Mouse (Mus musculus): ENCODE data around the gene Hpcal1. TPM values are rescaled to one million over a fixed set of nuclear protein-coding genes. Genes with fewer than 3 reads are reported as not detected.

Hpcal1 gene
- polyA plus RNA-seq, 1 experiment from 2014 or later = 57.7 TPM

DNA sequence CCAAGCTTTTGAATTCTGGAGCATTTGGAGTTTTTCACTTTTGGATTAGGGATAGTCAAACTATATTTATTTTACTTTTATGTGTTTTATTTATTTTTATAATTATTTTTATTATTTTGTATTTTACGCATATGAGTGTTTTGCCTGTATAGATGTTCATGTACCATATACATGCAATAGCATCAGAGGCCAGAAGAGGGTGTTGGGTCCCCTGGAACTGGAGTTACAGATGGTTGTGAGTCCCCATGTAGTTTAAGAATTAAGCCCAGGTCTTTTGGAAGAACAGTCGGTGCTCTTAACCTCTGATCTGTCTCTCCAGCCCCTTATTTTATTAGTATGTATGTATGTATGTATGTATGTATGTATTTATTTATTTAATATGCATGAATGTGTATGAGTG lies 12.9 kb upstream of the Hpcal1 start:
- Histone ChIP-seq H3K9me3 (ENCODE audit: control insufficient read depth, low read length) (no peaks in the 10 kb centered on the region), H3K4me2 (ENCODE audit: low read depth, low read length) (no peak overlapping the region), H3K27me3 (replicated peaks; ENCODE audit: control insufficient read depth, insufficient read depth, low read length) (no peaks in the 10 kb centered on the region), H3K27ac (replicated peaks; ENCODE audit: low read depth, low read length) (no peak overlapping the region), H3K4me3 (ENCODE audit: low read depth, low read length) (no peak overlapping the region), H3K4me1 (ENCODE audit: control insufficient read depth, insufficient read depth, low read length) (no peaks in the 10 kb centered on the region), H3K9ac (ENCODE audit: low read depth, low read length) (no peak overlapping the region), H3K36me3 (ENCODE audit: control insufficient read depth, insufficient read depth, low read length) (no peaks in the 10 kb centered on the region)
- no peak for ATAC-seq (ENCODE audit: low read depth)
- WGBS = 81% methylated on average over 2 of the region's 2 CpGs
- DNase-seq (ENCODE audit: low spot score) = no peak

GRCm38 (mm10) chr12:17679571-17679970 lies 11.1 kb upstream of the Hpcal1 start:
- no peak for DNase-seq (ENCODE audit: low spot score)
- H3K27me3 ChIP-seq (replicated peaks; ENCODE audit: control insufficient read depth, insufficient read depth, low read length) = no peaks in the 10 kb centered on the region
- no peaks in the 10 kb centered on the region for H3K4me1 ChIP-seq (ENCODE audit: control insufficient read depth, insufficient read depth, low read length)
- ATAC-seq (ENCODE audit: low read depth) = no peak
- no peaks in the 10 kb centered on the region for H3K36me3 ChIP-seq (ENCODE audit: control insufficient read depth, insufficient read depth, low read length)
- no peak overlapping the region for H3K27ac ChIP-seq (replicated peaks; ENCODE audit: low read depth, low read length)
- H3K4me2 ChIP-seq (ENCODE audit: low read depth, low read length) = no peak overlapping the region
- no peaks in the 10 kb centered on the region for H3K9me3 ChIP-seq (ENCODE audit: control insufficient read depth, low read length)
- no peak overlapping the region for H3K9ac ChIP-seq (ENCODE audit: low read depth, low read length)
- 82% methylated on average over 4 of the region's 4 CpGs for WGBS
- H3K4me3 ChIP-seq (ENCODE audit: low read depth, low read length) = no peak overlapping the region

- Histone ChIP-seq H3K9ac (ENCODE audit: low read depth, low read length) (no peak overlapping the region), H3K27ac (replicated peaks; ENCODE audit: low read depth, low read length) (no peak overlapping the region), H3K4me2 (ENCODE audit: low read depth, low read length) (no peak overlapping the region), H3K36me3 (ENCODE audit: control insufficient read depth, insufficient read depth, low read length) (no peaks in the 10 kb centered on the region), H3K4me1 (ENCODE audit: control insufficient read depth, insufficient read depth, low read length) (no peaks in the 10 kb centered on the region), H3K4me3 (ENCODE audit: low read depth, low read length) (no peak overlapping the region), H3K9me3 (ENCODE audit: control insufficient read depth, low read length) (no peaks in the 10 kb centered on the region), H3K27me3 (replicated peaks; ENCODE audit: control insufficient read depth, insufficient read depth, low read length) (no peaks in the 10 kb centered on the region)
- ATAC-seq (ENCODE audit: low read depth) (no peak), DNase-seq (ENCODE audit: low spot score) (no peak)
- 75% methylated on average over 2 of the region's 2 CpGs for WGBS
Measured at GRCm38 (mm10) chr12:17682161-17682560, 8.5 kb upstream of the Hpcal1 start.

- Histone ChIP-seq H3K4me2 (ENCODE audit: low read depth, low read length) (no peak overlapping the region), H3K9ac (ENCODE audit: low read depth, low read length) (no peak overlapping the region), H3K36me3 (ENCODE audit: control insufficient read depth, insufficient read depth, low read length) (no peaks in the 10 kb centered on the region), H3K27me3 (replicated peaks; ENCODE audit: control insufficient read depth, insufficient read depth, low read length) (no peaks in the 10 kb centered on the region), H3K4me3 (ENCODE audit: low read depth, low read length) (no peak overlapping the region), H3K27ac (replicated peaks; ENCODE audit: low read depth, low read length) (no peak overlapping the region), H3K4me1 (ENCODE audit: control insufficient read depth, insufficient read depth, low read length) (no peaks in the 10 kb centered on the region), H3K9me3 (ENCODE audit: control insufficient read depth, low read length) (no peaks in the 10 kb centered on the region)
- no peak for DNase-seq (ENCODE audit: low spot score)
- ATAC-seq (ENCODE audit: low read depth) = no peak
- 87% methylated on average over 1 of the region's 1 CpGs for WGBS
Measured at GRCm38 (mm10) chr12:17684315-17684714, 6.3 kb upstream of the Hpcal1 start.

GRCm38 (mm10) chr12:17686116-17686515 lies 4.5 kb upstream of the Hpcal1 start:
- H3K36me3 ChIP-seq (ENCODE audit: control insufficient read depth, insufficient read depth, low read length) = no peaks in the 10 kb centered on the region
- no peak overlapping the region for H3K27ac ChIP-seq (replicated peaks; ENCODE audit: low read depth, low read length)
- H3K4me2 ChIP-seq (ENCODE audit: low read depth, low read length) = no peak overlapping the region
- ATAC-seq (ENCODE audit: low read depth) (no peak), DNase-seq (ENCODE audit: low spot score) (no peak)
- H3K27me3 ChIP-seq (replicated peaks; ENCODE audit: control insufficient read depth, insufficient read depth, low read length) = no peaks in the 10 kb centered on the region
- no peak overlapping the region for H3K4me3 ChIP-seq (ENCODE audit: low read depth, low read length)
- no peak overlapping the region for H3K9ac ChIP-seq (ENCODE audit: low read depth, low read length)
- 71% methylated on average over 2 of the region's 2 CpGs for WGBS
- no peaks in the 10 kb centered on the region for H3K9me3 ChIP-seq (ENCODE audit: control insufficient read depth, low read length)
- H3K4me1 ChIP-seq (ENCODE audit: control insufficient read depth, insufficient read depth, low read length) = no peaks in the 10 kb centered on the region

DNA sequence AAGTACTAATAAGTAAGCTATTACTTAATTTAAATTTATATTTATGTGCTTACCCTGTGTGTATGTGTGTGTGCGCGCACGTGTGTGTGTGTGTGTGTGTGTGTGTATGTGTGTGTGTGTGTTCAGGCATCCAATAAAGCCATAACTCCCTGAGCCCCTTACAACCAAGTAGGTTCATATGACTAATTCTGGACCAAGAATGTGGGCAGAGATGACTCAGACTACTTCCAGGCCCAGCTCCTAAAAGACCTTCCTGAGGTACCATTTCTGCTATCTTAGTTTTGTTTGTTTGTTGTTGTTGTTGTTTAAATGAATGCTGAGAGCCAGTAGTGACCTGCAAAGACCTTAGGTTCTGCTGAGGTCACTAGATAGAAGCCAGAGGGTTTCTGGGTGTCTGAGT lies 1.7 kb upstream of the Hpcal1 start:
- WGBS = 94% methylated on average over 3 of the region's 3 CpGs
- ATAC-seq (ENCODE audit: low read depth) (no peak), DNase-seq (ENCODE audit: low spot score) (no peak)
- no peak overlapping the region for H3K27ac ChIP-seq (replicated peaks; ENCODE audit: low read depth, low read length)
- H3K27me3 ChIP-seq (replicated peaks; ENCODE audit: control insufficient read depth, insufficient read depth, low read length) = no peaks in the 10 kb centered on the region
- no peak overlapping the region for H3K4me2 ChIP-seq (ENCODE audit: low read depth, low read length)
- no peaks in the 10 kb centered on the region for H3K9me3 ChIP-seq (ENCODE audit: control insufficient read depth, low read length)
- no peak overlapping the region for H3K9ac ChIP-seq (ENCODE audit: low read depth, low read length)
- H3K4me3 ChIP-seq (ENCODE audit: low read depth, low read length) = no peak overlapping the region
- H3K4me1 ChIP-seq (ENCODE audit: control insufficient read depth, insufficient read depth, low read length) = peaks cover 21% of the 10 kb centered on the region
- H3K36me3 ChIP-seq (ENCODE audit: control insufficient read depth, insufficient read depth, low read length) = no peaks in the 10 kb centered on the region

DNA sequence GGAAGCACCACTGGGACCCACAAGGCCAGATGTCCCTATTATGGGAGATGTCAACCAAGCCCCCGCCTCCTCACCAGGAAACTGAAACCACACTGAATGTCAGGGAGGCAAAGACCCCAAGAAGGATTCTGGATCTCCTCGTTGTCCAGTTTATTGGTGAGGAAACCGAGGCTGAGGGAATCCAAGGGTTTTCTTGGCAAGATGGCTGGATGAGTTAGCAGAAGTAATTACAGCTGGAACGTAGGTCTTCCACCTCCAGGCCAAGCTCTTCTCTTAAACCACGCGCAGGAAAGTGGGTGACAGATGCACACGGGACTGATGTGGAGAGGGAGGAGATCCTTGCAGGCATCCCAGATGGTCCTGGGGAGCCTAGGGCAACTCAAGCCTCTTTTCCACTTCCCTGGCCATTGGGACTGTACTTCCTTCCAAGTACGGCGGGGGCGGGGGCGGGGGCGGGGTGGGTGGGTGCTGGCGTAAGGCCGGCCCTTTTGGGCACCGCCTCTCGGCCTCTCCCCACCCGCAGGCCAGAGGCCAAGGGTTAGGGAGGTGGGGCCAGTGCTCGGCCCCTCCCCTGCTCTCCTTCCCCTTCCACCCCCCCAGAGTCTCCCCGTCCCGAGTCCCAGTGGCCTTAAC lies 609 bp upstream of the Hpcal1 start:
- Histone ChIP-seq H3K27me3 (replicated peaks; ENCODE audit: control insufficient read depth, insufficient read depth, low read length) (no peaks in the 10 kb centered on the region), H3K36me3 (ENCODE audit: control insufficient read depth, insufficient read depth, low read length) (no peaks in the 10 kb centered on the region), H3K4me1 (ENCODE audit: control insufficient read depth, insufficient read depth, low read length) (peaks cover 32% of the 10 kb centered on the region), H3K4me2 (ENCODE audit: low read depth, low read length) (peak overlapping the region; percentile 94), H3K9ac (ENCODE audit: low read depth, low read length) (peak overlapping the region; percentile 81), H3K4me3 (ENCODE audit: low read depth, low read length) (peak overlapping the region; percentile 82), H3K27ac (replicated peaks; ENCODE audit: low read depth, low read length) (no peak overlapping the region), H3K9me3 (ENCODE audit: control insufficient read depth, low read length) (no peaks in the 10 kb centered on the region)
- ATAC-seq (ENCODE audit: low read depth) (peak; percentile 53), DNase-seq (ENCODE audit: low spot score) (no peak)
- 36% methylated on average over 7 of the region's 20 CpGs for WGBS

GRCm38 (mm10) chr12:17691320-17691876 lies 742 bp downstream of the Hpcal1 start:
- no peak overlapping the region; the same call in 1 of the 2 replicates for H3K27ac ChIP-seq (replicated peaks; ENCODE audit: low read depth, low read length)
- DNase-seq (ENCODE audit: low spot score) = no peak
- WGBS = under 1% methylated on average over 25 of the region's 30 CpGs

DNA sequence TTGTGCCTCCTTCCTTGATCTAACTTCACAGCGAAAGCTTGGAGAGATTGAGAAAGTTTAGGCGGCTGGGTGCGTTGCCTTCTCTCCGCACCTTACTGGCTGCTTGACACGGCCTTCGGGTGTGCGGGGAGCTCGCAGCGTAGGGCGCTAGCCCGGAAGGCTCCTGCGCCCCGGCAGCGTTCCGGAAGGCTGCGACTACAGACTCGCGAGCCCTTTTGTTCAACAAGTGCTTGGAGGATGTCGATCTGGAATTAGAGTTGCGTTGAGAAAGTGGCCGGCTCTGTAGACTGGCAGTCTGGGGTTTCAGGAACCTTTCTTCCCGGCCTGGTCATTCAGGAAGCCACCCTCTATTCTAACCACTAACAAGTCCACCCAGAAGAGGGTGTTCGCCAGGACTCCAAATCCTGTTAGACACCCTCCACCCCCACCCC lies 1.2 kb downstream of the Hpcal1 start:
- peak; percentile 39 for DNase-seq (ENCODE audit: low spot score)
- Histone ChIP-seq H3K4me2 (ENCODE audit: low read depth, low read length) (peak overlapping the region; percentile 94), H3K27me3 (replicated peaks; ENCODE audit: control insufficient read depth, insufficient read depth, low read length) (no peaks in the 10 kb centered on the region), H3K36me3 (ENCODE audit: control insufficient read depth, insufficient read depth, low read length) (no peaks in the 10 kb centered on the region), H3K9me3 (ENCODE audit: control insufficient read depth, low read length) (no peaks in the 10 kb centered on the region), H3K4me1 (ENCODE audit: control insufficient read depth, insufficient read depth, low read length) (peaks cover 34% of the 10 kb centered on the region), H3K27ac (replicated peaks; ENCODE audit: low read depth, low read length) (no peak overlapping the region; the same call in 1 of the 2 replicates), H3K9ac (ENCODE audit: low read depth, low read length) (peak overlapping the region; percentile 81), H3K4me3 (ENCODE audit: low read depth, low read length) (peak overlapping the region; percentile 82)
- 2% methylated on average over 23 of the region's 23 CpGs for WGBS
- no peak for ATAC-seq (ENCODE audit: low read depth)

More at GRCm38 (mm10) chr12:17691320-17691876, 742 bp downstream of the Hpcal1 start:
- ATAC-seq (ENCODE audit: low read depth) = peak; percentile 2; the same call in 1 of the 2 replicates
- Histone ChIP-seq H3K4me1 (ENCODE audit: control insufficient read depth, insufficient read depth, low read length) (peaks cover 34% of the 10 kb centered on the region), H3K36me3 (ENCODE audit: control insufficient read depth, insufficient read depth, low read length) (no peaks in the 10 kb centered on the region), H3K4me2 (ENCODE audit: low read depth, low read length) (peak overlapping the region; percentile 94), H3K9ac (ENCODE audit: low read depth, low read length) (peak overlapping the region; percentile 81), H3K9me3 (ENCODE audit: control insufficient read depth, low read length) (no peaks in the 10 kb centered on the region), H3K4me3 (ENCODE audit: low read depth, low read length) (peak overlapping the region; percentile 82), H3K27me3 (replicated peaks; ENCODE audit: control insufficient read depth, insufficient read depth, low read length) (no peaks in the 10 kb centered on the region)

Data from embryonic facial prominence, embryonic 14.5 days (tissue).